In genomic region chr17:36231318-36231717, GRCm38 (mm10) we compare ENCODE assay signal across 9 mouse cellular contexts. TPM values are rescaled to one million over a fixed set of nuclear protein-coding genes. Genes with fewer than 3 reads are reported as not detected.
A peak's percentile ranks its signal among the peaks of the same experiment; 100 is the strongest.
DNase-seq lines count a peak whose midpoint lies in the region; ATAC-seq lines count a peak whose summit lies in the region.
"Had no signal": no experiment of that assay in that cellular context is flagged by ENCODE, and none has a peak within 500 bp of the region (broad histone marks: within the 10 kb centered on the region; RNA-seq: fewer than 3 reads in every experiment).

No protein-coding gene starts in this region.

- WGBS in midbrain, embryonic 14.5 days = 8% methylated on average over 36 of the region's 36 CpGs
- WGBS in midbrain, embryonic 16.5 days = 7% methylated on average over 36 of the region's 36 CpGs
- 5% methylated on average over 36 of the region's 36 CpGs for WGBS in embryonic facial prominence, embryonic 11.5 days

- no peak overlapping the region for H3K4me2 ChIP-seq in midbrain, embryonic 14.5 days (ENCODE audit: low read length)
- H3K4me2 ChIP-seq in midbrain, embryonic 16.5 days (ENCODE audit: low read length) = no peak overlapping the region
- H3K4me2 ChIP-seq in embryonic facial prominence, embryonic 11.5 days (ENCODE audit: low read depth, low read length) = no peak overlapping the region
- H3K4me2 ChIP-seq: lung, embryonic 15.5 days had no signal

- H3K4me1 ChIP-seq in midbrain, embryonic 14.5 days (ENCODE audit: control insufficient read depth, insufficient read depth, low read length) = no peaks in the 10 kb centered on the region
- no peaks in the 10 kb centered on the region for H3K4me1 ChIP-seq in midbrain, embryonic 16.5 days (ENCODE audit: control insufficient read depth, insufficient read depth, low read length)
- no peaks in the 10 kb centered on the region for H3K4me1 ChIP-seq in embryonic facial prominence, embryonic 11.5 days (ENCODE audit: control insufficient read depth, insufficient read depth, low read length)
- H3K4me1 ChIP-seq: lung, embryonic 15.5 days had no signal

- no peak overlapping the region for H3K4me3 ChIP-seq in midbrain, embryonic 14.5 days (replicated peaks; ENCODE audit: low read depth, low read length)
- no peak overlapping the region for H3K4me3 ChIP-seq in midbrain, embryonic 16.5 days (ENCODE audit: low read depth, low read length)
- H3K4me3 ChIP-seq in embryonic facial prominence, embryonic 11.5 days (ENCODE audit: low read depth, low read length) = no peak overlapping the region
- H3K4me3 ChIP-seq: lung, embryonic 15.5 days had no signal

- peaks cover 16% of the 10 kb centered on the region for H3K27me3 ChIP-seq in midbrain, embryonic 14.5 days (ENCODE audit: control insufficient read depth, insufficient read depth, low read length)
- H3K27me3 ChIP-seq in midbrain, embryonic 16.5 days (ENCODE audit: control insufficient read depth, insufficient read depth, low read depth, low read length) = peaks cover 10% of the 10 kb centered on the region; the same call in 1 of the 2 replicates
- peaks cover 22% of the 10 kb centered on the region for H3K27me3 ChIP-seq in embryonic facial prominence, embryonic 11.5 days (ENCODE audit: control insufficient read depth, insufficient read depth, low read length)

- no peaks in the 10 kb centered on the region for H3K9me3 ChIP-seq in midbrain, embryonic 14.5 days (ENCODE audit: control insufficient read depth, low read length)
- H3K9me3 ChIP-seq in midbrain, embryonic 16.5 days (replicated peaks; ENCODE audit: control insufficient read depth, low read length, poor library complexity, severe bottlenecking) = no peaks in the 10 kb centered on the region
- no peaks in the 10 kb centered on the region for H3K9me3 ChIP-seq in embryonic facial prominence, embryonic 11.5 days (replicated peaks; ENCODE audit: control insufficient read depth, low read length)
- H3K9me3 ChIP-seq: lung, embryonic 15.5 days had no signal

- DNase-seq in midbrain, embryonic 14.5 days = peak; percentile 100
- DNase-seq in adrenal gland, adult 8-10 months = peak; percentile 64
- peak; percentile 100 for DNase-seq in embryonic facial prominence, embryonic 11.5 days (ENCODE audit: low spot score)
- peak; percentile 69 for DNase-seq in kidney, adult 9 months
- peak; percentile 84 for DNase-seq in lung, postnatal 10 days
- peak; percentile 47 to 84 for DNase-seq in spleen, postnatal 10 days (ENCODE audit: low spot score in 2 of 2)

- H3K27ac ChIP-seq in midbrain, embryonic 14.5 days (replicated peaks; ENCODE audit: low read depth, low read length) = peak overlapping the region; percentile 28; the same call in 1 of the 2 replicates
- no peak overlapping the region for H3K27ac ChIP-seq in midbrain, embryonic 16.5 days (ENCODE audit: low read length)
- no peak overlapping the region for H3K27ac ChIP-seq in embryonic facial prominence, embryonic 11.5 days (replicated peaks; ENCODE audit: low read depth, low read length)
- H3K27ac ChIP-seq: lung, embryonic 15.5 days had no signal

- ATAC-seq in midbrain, embryonic 14.5 days (ENCODE audit: low FRiP score, low TSS enrichment) = no peak
- ATAC-seq in midbrain, embryonic 16.5 days = no peak
- ATAC-seq in embryonic facial prominence, embryonic 11.5 days (replicated peaks; ENCODE audit: insufficient number of reproducible peaks, low FRiP score, low TSS enrichment, low read depth) = no peak
- no peak for ATAC-seq in megakaryocyte-erythroid progenitor cell, adult 5-6 weeks (replicated peaks; ENCODE audit: low FRiP score, low TSS enrichment, poor library complexity, severe bottlenecking)

- no peak overlapping the region for H3K9ac ChIP-seq in midbrain, embryonic 14.5 days (replicated peaks; ENCODE audit: low read length)
- H3K9ac ChIP-seq in midbrain, embryonic 16.5 days (ENCODE audit: low read depth, low read length) = no peak overlapping the region
- no peak overlapping the region for H3K9ac ChIP-seq in embryonic facial prominence, embryonic 11.5 days (replicated peaks; ENCODE audit: low read length)
- H3K9ac ChIP-seq: lung, embryonic 15.5 days had no signal

- no peaks in the 10 kb centered on the region for H3K36me3 ChIP-seq in midbrain, embryonic 14.5 days (ENCODE audit: control insufficient read depth, insufficient read depth, low read length)
- H3K36me3 ChIP-seq in midbrain, embryonic 16.5 days (ENCODE audit: control insufficient read depth, insufficient read depth, low read length) = no peaks in the 10 kb centered on the region
- no peaks in the 10 kb centered on the region for H3K36me3 ChIP-seq in embryonic facial prominence, embryonic 11.5 days (replicated peaks; ENCODE audit: control insufficient read depth, insufficient read depth, low read depth, low read length)
- H3K36me3 ChIP-seq: lung, embryonic 15.5 days had no signal

RNA-seq across cellular contexts. Expression of gene Rpp21, which starts 26.6 kb away (rescaled TPM):
- 136 and 164 TPM in 2 replicates for polyA plus RNA-seq in midbrain, embryonic 14.5 days (2014; fragmentation: Nextera tagmentation; extraction: Ambion mirVana)
- polyA plus RNA-seq in midbrain, embryonic 16.5 days (2015; fragmentation: Nextera tagmentation; extraction: Ambion mirVana) = 122 and 135 TPM in 2 replicates
- 10 to 100 TPM; 38.8 to 46.8 (median 43.4) TPM for total RNA-seq in adrenal gland, adult 8-10 months (2022)
- 83.6 and 92.6 TPM in 2 replicates for polyA plus RNA-seq in embryonic facial prominence, embryonic 11.5 days (2014; fragmentation: Nextera tagmentation; extraction: Ambion mirVana)
- 66.7 and 120 TPM in 2 replicates for total RNA-seq in megakaryocyte-erythroid progenitor cell, adult 5-6 weeks (2014; fragmentation: Nextera tagmentation)
- 56.9 and 68.9 TPM in 2 replicates for total RNA-seq in megakaryocyte-erythroid progenitor cell, adult 5-6 weeks (2017)

RNA-seq across cellular contexts. Expression of gene Trim39, which starts 40.7 kb away (rescaled TPM):
- 18.3 and 21.7 TPM in 2 replicates for polyA plus RNA-seq in midbrain, embryonic 14.5 days (2014; fragmentation: Nextera tagmentation; extraction: Ambion mirVana)
- polyA plus RNA-seq in midbrain, embryonic 16.5 days (2015; fragmentation: Nextera tagmentation; extraction: Ambion mirVana) = 26.2 and 28.6 TPM in 2 replicates
- total RNA-seq in adrenal gland, adult 8-10 months (2022) = 10 to 100 TPM; 17.9 to 32.7 (median 23.6) TPM
- 14.0 and 15.6 TPM in 2 replicates for polyA plus RNA-seq in embryonic facial prominence, embryonic 11.5 days (2014; fragmentation: Nextera tagmentation; extraction: Ambion mirVana)
- total RNA-seq in megakaryocyte-erythroid progenitor cell, adult 5-6 weeks (2014; fragmentation: Nextera tagmentation) = 21.0 and 29.7 TPM in 2 replicates
- total RNA-seq in megakaryocyte-erythroid progenitor cell, adult 5-6 weeks (2017) = 19.2 and 23.2 TPM in 2 replicates

RNA-seq across cellular contexts. Expression of gene H2-T3, which starts 41.2 kb away (rescaled TPM):
- not detected in 2 replicates for polyA plus RNA-seq in midbrain, embryonic 14.5 days (2014; fragmentation: Nextera tagmentation; extraction: Ambion mirVana)
- polyA plus RNA-seq in midbrain, embryonic 16.5 days (2015; fragmentation: Nextera tagmentation; extraction: Ambion mirVana) = not detected in 2 replicates
- total RNA-seq in adrenal gland, adult 8-10 months (2022) = not detected
- polyA plus RNA-seq in embryonic facial prominence, embryonic 11.5 days (2014; fragmentation: Nextera tagmentation; extraction: Ambion mirVana) = not detected in 2 replicates
- total RNA-seq in megakaryocyte-erythroid progenitor cell, adult 5-6 weeks (2014; fragmentation: Nextera tagmentation) = not detected in 2 replicates
- total RNA-seq in megakaryocyte-erythroid progenitor cell, adult 5-6 weeks (2017) = not detected in 2 replicates

RNA-seq across cellular contexts. Expression of gene H2-M10.2, which starts 55.0 kb away (rescaled TPM):
- 0.25 TPM in 1 of 2 replicates, not detected in the other for polyA plus RNA-seq in midbrain, embryonic 14.5 days (2014; fragmentation: Nextera tagmentation; extraction: Ambion mirVana)
- 0.25 and 0.33 TPM in 2 replicates for polyA plus RNA-seq in midbrain, embryonic 16.5 days (2015; fragmentation: Nextera tagmentation; extraction: Ambion mirVana)
- not detected for total RNA-seq in adrenal gland, adult 8-10 months (2022)
- polyA plus RNA-seq in embryonic facial prominence, embryonic 11.5 days (2014; fragmentation: Nextera tagmentation; extraction: Ambion mirVana) = not detected in 2 replicates
- total RNA-seq in megakaryocyte-erythroid progenitor cell, adult 5-6 weeks (2014; fragmentation: Nextera tagmentation) = not detected in 2 replicates
- not detected in 2 replicates for total RNA-seq in megakaryocyte-erythroid progenitor cell, adult 5-6 weeks (2017)
